Mouse (Mus musculus) liver, embryonic 11.5 days (tissue): ENCODE results near the gene Rpn1. TPM values are rescaled to one million over a fixed set of nuclear protein-coding genes. Genes with fewer than 3 reads are reported as not detected.

Experiments used
- ATAC-seq: fragments of 200-750 bp; cut with Nextera tagmentation; replicated peaks from 2 replicates; pipeline ENCODE4 v1.8.0; 2017; ENCODE audit warnings: moderate number of reproducible peaks, mild to moderate bottlenecking, moderate TSS enrichment, moderate library complexity; ENCODE audit not compliant: low FRiP score
- DNase-seq: peaks from one replicate; pipeline ENCODE4 v3.0.0-alpha.2; 2017; ENCODE audit warnings: low spot score
- H3K27ac ChIP-seq: fragments of 300-500 bp; sonication (generic); 2 replicates; pipeline ENCODE4 v1.5.1; 2014; ENCODE audit warnings: mild to moderate bottlenecking, low read depth, low read length, control low read depth
- H3K27me3 ChIP-seq: fragments of 300-500 bp; sonication (generic); replicated peaks from 2 replicates; pipeline ENCODE4 v1.6.1; 2014; ENCODE audit warnings: low read length, mixed read lengths; ENCODE audit not compliant: control insufficient read depth, insufficient read depth
- H3K36me3 ChIP-seq: fragments of 300-500 bp; sonication (generic); 2 replicates; pipeline ENCODE4 v1.6.1; 2014; ENCODE audit warnings: mild to moderate bottlenecking, low read length, moderate library complexity, mixed read lengths; ENCODE audit not compliant: control insufficient read depth, insufficient read depth
- H3K4me1 ChIP-seq: fragments of 300-500 bp; sonication (generic); replicated peaks from 2 replicates; pipeline ENCODE4 v1.6.1; 2014; ENCODE audit warnings: low read length, mixed read lengths; ENCODE audit not compliant: control insufficient read depth, insufficient read depth
- H3K4me2 ChIP-seq: fragments of 300-500 bp; sonication (generic); 2 replicates; pipeline ENCODE4 v1.6.1; 2014; ENCODE audit warnings: mild to moderate bottlenecking, control low read depth, moderate library complexity
- H3K4me3 ChIP-seq: fragments of 300-500 bp; sonication (generic); 2 replicates; pipeline ENCODE4 v1.5.1; 2014; ENCODE audit warnings: low read depth, low read length, control low read depth
- H3K9ac ChIP-seq: fragments of 300-500 bp; sonication (generic); 2 replicates; pipeline ENCODE4 v1.6.1; 2014; ENCODE audit warnings: low read depth, low read length, control low read depth
- H3K9me3 ChIP-seq: fragments of 300-500 bp; sonication (generic); 2 replicates; pipeline ENCODE4 v1.6.1; 2016; ENCODE audit warnings: low read length, inconsistent platforms, mixed read lengths; ENCODE audit not compliant: control insufficient read depth
- WGBS: fragments of 180-500 bp; shearing (Covaris S2); extraction: QIAGEN DNeasy Blood & Tissue Kit; methylation state at CpG from one replicate; pipeline ENCODE4 v1.1.7; 2014; 5-methylcytosine and 5-hydroxymethylcytosine counted together
- microRNA-seq: library from miRNA; unstranded; fragments of <30 nt; microRNA quantifications from one replicate; pipeline ENCODE4, GENCODE M21; 2017; ENCODE audit warnings: borderline number of aligned reads
- polyA plus RNA-seq: library from polyadenylated mRNA; unstranded; fragments of >200 nt; fragmentation: Nextera tagmentation; extraction: Ambion mirVana; gene quantifications from 2 replicates; pipeline ENCODE4 v1.2.1, GENCODE M21; 2014

Rpn1 gene
- polyA plus RNA-seq, 1 experiment from 2014 or later: 384 TPM

- Histone ChIP-seq H3K9me3 (no peaks in the 10 kb centered on the region), H3K9ac (no peak overlapping the region), H3K36me3 (no peaks in the 10 kb centered on the region), H3K27me3 (no peaks in the 10 kb centered on the region), H3K27ac (peak overlapping the region; percentile 3; the same call in 1 of the 2 replicates), H3K4me2 (peak overlapping the region; percentile 38), H3K4me1 (0 out of 2 replicates have a peak, but pooled peaks cover 3% of the 10 kb centered on the region), H3K4me3 (no peak overlapping the region)
- WGBS: 54% methylated on average over 14 of the region's 14 CpGs
- 0 out of 2 replicates have a peak, but pooled peaks have one; percentile 26 for ATAC-seq
- DNase-seq: no peak
Measured at GRCm38 (mm10) chr6:88152127-88152705, 67.9 kb downstream of the Rpn1 start.

- no peak overlapping the region for H3K9ac ChIP-seq
- H3K27ac ChIP-seq: no peak overlapping the region
- H3K4me3 ChIP-seq: no peak overlapping the region
- 69% methylated on average over 6 of the region's 6 CpGs for WGBS
- ATAC-seq: no peak
- H3K9me3 ChIP-seq: no peaks in the 10 kb centered on the region
- DNase-seq: no peak
- H3K36me3 ChIP-seq: no peaks in the 10 kb centered on the region
- H3K27me3 ChIP-seq: no peaks in the 10 kb centered on the region
- H3K4me2 ChIP-seq: no peak overlapping the region
- H3K4me1 ChIP-seq: 0 out of 2 replicates have a peak, but pooled peaks cover 3% of the 10 kb centered on the region
Measured at GRCm38 (mm10) chr6:88152979-88153378, 68.7 kb downstream of the Rpn1 start.

Small RNAs within 50 kb of the gene (microRNA-seq; reads per million reads assigned to microRNA genes)
- not detected for gene Mir6376

Other genes starting within 250 kb of the Rpn1 start
- gene Gm45140, start 248.7 kb upstream of the Rpn1 start, polyA plus RNA-seq: 5.6 and 7.8 TPM in 2 replicates
- 84.8 and 89.0 TPM in 2 replicates for gene Isy1, start 245.7 kb upstream of the Rpn1 start, polyA plus RNA-seq
- 1,371 and 1,468 TPM in 2 replicates for gene Cnbp, start 233.4 kb upstream of the Rpn1 start, polyA plus RNA-seq
- gene Copg1, start 196.7 kb upstream of the Rpn1 start, polyA plus RNA-seq: 116 and 130 TPM in 2 replicates
- gene Hmces, start 170.5 kb upstream of the Rpn1 start, polyA plus RNA-seq: 41.7 and 42.7 TPM in 2 replicates
- gene H1fx, start 102.8 kb upstream of the Rpn1 start, polyA plus RNA-seq: 16.8 and 21.2 TPM in 2 replicates
- 221 and 230 TPM in 2 replicates for gene Rab7, start 39.2 kb upstream of the Rpn1 start, polyA plus RNA-seq
- gene Gata2, start 109.4 kb downstream of the Rpn1 start, polyA plus RNA-seq: 13.3 and 15.9 TPM in 2 replicates
- gene Dnajb8, start 137.8 kb downstream of the Rpn1 start, polyA plus RNA-seq: not detected in 2 replicates